Mouse (Mus musculus) kidney, adult 2 months (tissue): ENCODE results near the gene Adi1.

Experiments
- CTCF ChIP-seq: fragments of 200-500 bp; conservative IDR thresholded peaks from 2 replicates; pipeline ENCODE4 v1.5.1; 2011; ENCODE audit warnings: low read depth, mild to moderate bottlenecking, control low read depth, low read length, moderate library complexity, mixed read lengths; ENCODE audit not compliant: insufficient read depth, insufficient read length
- POLR2A ChIP-seq: fragments of 200-500 bp; IDR thresholded peaks from one replicate; pipeline ENCODE4 v1.6.1; 2011; ENCODE audit warnings: low read depth, low read length, control low read depth

- no peak for TF ChIP-seq CTCF
- TF ChIP-seq POLR2A = no peak
These were observed 39.9 kb upstream of the Adi1 start for GRCm38 (mm10) chr12:28635058-28635534.
